Mouse (Mus musculus) myocyte (in vitro differentiated cells): Measurements from ENCODE around the gene Rnf38.

Experiments used
- CEBPB ChIP-seq: IDR thresholded peaks from 2 replicates; pipeline ENCODE4 v1.6.1; 2011; ENCODE audit warnings: mild to moderate bottlenecking, moderate library complexity; ENCODE audit not compliant: poor library complexity, insufficient read depth, severe bottlenecking
- E2F4 ChIP-seq: IDR thresholded peaks from one replicate; pipeline ENCODE4 v1.6.1; 2011; ENCODE audit warnings: mild to moderate bottlenecking, control low read depth, moderate library complexity; ENCODE audit not compliant: insufficient read depth
- MYOD1 ChIP-seq, 3 experiments: IDR thresholded peaks; one replicate each; pipeline ENCODE4 v1.6.1; 2011; ENCODE audit warnings: control low read depth in 2 of 3, low read depth in 2 of 3, mild to moderate bottlenecking in 2 of 3, moderate library complexity in 1 of 3; ENCODE audit not compliant: insufficient read length in 2 of 3, control insufficient read depth in 1 of 3
- POLR2A ChIP-seq: IDR thresholded peaks from one replicate; pipeline ENCODE4 v1.6.1; 2011; ENCODE audit warnings: low read depth, mild to moderate bottlenecking, control low read depth, moderate library complexity; ENCODE audit not compliant: insufficient read length
- POLR2AphosphoS2 ChIP-seq: IDR thresholded peaks from one replicate; pipeline ENCODE4 v1.6.1; 2011; ENCODE audit warnings: low read depth, control low read depth; ENCODE audit not compliant: insufficient read length
- REST ChIP-seq: IDR thresholded peaks from one replicate; pipeline ENCODE4 v1.6.1; 2011; ENCODE audit warnings: mild to moderate bottlenecking, control low read depth, moderate library complexity; ENCODE audit not compliant: insufficient read depth, insufficient read length
- TCF12 ChIP-seq: IDR thresholded peaks from one replicate; pipeline ENCODE4 v1.6.1; 2011; ENCODE audit warnings: mild to moderate bottlenecking, control low read depth; ENCODE audit not compliant: poor library complexity, insufficient read depth, severe bottlenecking
- USF1 ChIP-seq: IDR thresholded peaks from one replicate; pipeline ENCODE4 v1.6.1; 2011; ENCODE audit warnings: low read depth, mild to moderate bottlenecking, control low read depth, moderate library complexity

DNA sequence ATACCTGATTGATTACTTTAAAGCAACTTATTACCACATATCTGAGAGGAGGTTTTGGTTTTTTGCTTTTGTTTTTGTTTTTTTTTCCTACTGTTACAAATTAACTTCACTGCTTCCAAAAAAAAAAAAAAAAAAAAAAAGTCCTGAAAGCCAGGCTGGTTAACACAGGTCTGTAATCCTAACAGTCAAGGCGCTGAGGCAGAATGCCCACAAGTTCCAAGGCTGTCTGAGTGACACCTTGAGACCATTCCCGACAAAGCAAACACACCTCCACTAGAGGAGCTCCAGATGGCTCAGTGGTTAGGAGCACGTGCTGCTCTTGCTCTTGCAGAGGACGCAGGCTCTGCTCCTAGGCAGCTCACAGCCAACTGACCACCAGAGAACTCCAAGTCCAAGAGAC is 10.1 kb downstream of the Rnf38 start:
- no peak for TF ChIP-seq REST
- TF ChIP-seq POLR2AphosphoS2 = no peak
- no peak for TF ChIP-seq POLR2A
- no peak for TF ChIP-seq E2F4
- no peak for TF ChIP-seq TCF12
- TF ChIP-seq USF1 = no peak
- no peak for TF ChIP-seq MYOD1 (IDR thresholded peaks at IDR 0.05; ENCODE audit: control insufficient read depth in 1 of 3, insufficient read length in 2 of 3, low read depth in 2 of 3)
- no peak for TF ChIP-seq CEBPB
